Mouse (Mus musculus) MN1 (cell line): ENCODE results near the gene Kcnq1.
A peak's percentile ranks its signal among the peaks of the same experiment; 100 is the strongest.

ENCODE experiments used
- DNase-seq: peaks from one replicate; pipeline ENCODE4 v3.0.0-alpha.2; 2016; ENCODE audit warnings: low spot score

Gene Kcnq1

GRCm38 (mm10) chr7:143138789-143139188 lies 32.6 kb downstream of the Kcnq1 start:
- DNase-seq = peak; percentile 60

- DNase-seq = no peak
These were observed 33.8 kb downstream of the Kcnq1 start for GRCm38 (mm10) chr7:143139932-143140331.

GRCm38 (mm10) chr7:143142680-143143079 lies 36.5 kb downstream of the Kcnq1 start:
- no peak for DNase-seq

- DNase-seq = no peak
These were observed 40.9 kb downstream of the Kcnq1 start for GRCm38 (mm10) chr7:143147015-143147414.

- peak; percentile 44 for DNase-seq
These were observed 45.0 kb downstream of the Kcnq1 start for GRCm38 (mm10) chr7:143151171-143151570.

GRCm38 (mm10) chr7:143152350-143152749 lies 46.2 kb downstream of the Kcnq1 start:
- DNase-seq = peak; percentile 22

- peak; percentile 75 for DNase-seq
These were observed 47.8 kb downstream of the Kcnq1 start for GRCm38 (mm10) chr7:143153915-143154373.

- DNase-seq = peak; percentile 14
These were observed 48.3 kb downstream of the Kcnq1 start for GRCm38 (mm10) chr7:143154458-143154871.

GRCm38 (mm10) chr7:143155257-143155656 lies 49.1 kb downstream of the Kcnq1 start:
- no peak for DNase-seq

GRCm38 (mm10) chr7:143158690-143159425 lies 52.7 kb downstream of the Kcnq1 start:
- no peak for DNase-seq

- no peak for DNase-seq
These were observed 53.3 kb downstream of the Kcnq1 start for GRCm38 (mm10) chr7:143159446-143159845.

- no peak for DNase-seq
These were observed 53.9 kb downstream of the Kcnq1 start for GRCm38 (mm10) chr7:143160057-143160456.

- DNase-seq = no peak
These were observed 55.9 kb downstream of the Kcnq1 start for GRCm38 (mm10) chr7:143162051-143162450.

- no peak for DNase-seq
These were observed 57.9 kb downstream of the Kcnq1 start for GRCm38 (mm10) chr7:143164074-143164473.

GRCm38 (mm10) chr7:143165687-143166265 lies 59.6 kb downstream of the Kcnq1 start:
- no peak for DNase-seq

GRCm38 (mm10) chr7:143167275-143167674 lies 61.1 kb downstream of the Kcnq1 start:
- DNase-seq = no peak

- DNase-seq = no peak
These were observed 63.2 kb downstream of the Kcnq1 start for GRCm38 (mm10) chr7:143169371-143169770.

GRCm38 (mm10) chr7:143172914-143173547 lies 66.9 kb downstream of the Kcnq1 start:
- no peak for DNase-seq

GRCm38 (mm10) chr7:143174633-143175032 lies 68.5 kb downstream of the Kcnq1 start:
- no peak for DNase-seq

- DNase-seq = no peak
These were observed 72.7 kb downstream of the Kcnq1 start for GRCm38 (mm10) chr7:143178831-143179230.

GRCm38 (mm10) chr7:143180761-143181160 lies 74.6 kb downstream of the Kcnq1 start:
- DNase-seq = peak; percentile 45

GRCm38 (mm10) chr7:143181311-143181710 lies 75.1 kb downstream of the Kcnq1 start:
- no peak for DNase-seq

GRCm38 (mm10) chr7:143185506-143185905 lies 79.3 kb downstream of the Kcnq1 start:
- DNase-seq = no peak
